Mouse (Mus musculus) spleen, adult 2 months (tissue): ENCODE results near the gene Eif2d. TPM values are rescaled to one million over a fixed set of nuclear protein-coding genes. Genes with fewer than 3 reads are reported as not detected.
"Not testable (repeated sequence)": the region's sequence is repeated elsewhere in the genome, so short reads cannot be mapped to it uniquely, and the experiment has no call there.

Experiments used
- DNase-seq, 2 experiments: peaks; one replicate each; pipeline versions ENCODE4 v3.0.0 to v3.0.0-alpha.2; 2012 to 2021; ENCODE audit warnings: low spot score in 2 of 2, low read depth in 1 of 2
- H3K27ac ChIP-seq: fragments of 200-500 bp; 2 replicates; pipeline ENCODE4 v1.5.1; 2012; ENCODE audit warnings: low read length, inconsistent platforms; ENCODE audit not compliant: insufficient read depth
- H3K27me3 ChIP-seq: fragments of 200-500 bp; 2 replicates; pipeline ENCODE4 v1.6.1; 2012; ENCODE audit warnings: mild to moderate bottlenecking, moderate library complexity, low read length, inconsistent platforms; ENCODE audit not compliant: control insufficient read depth, insufficient read depth
- H3K36me3 ChIP-seq: fragments of 200-500 bp; 2 replicates; pipeline ENCODE4 v1.6.1; 2012; ENCODE audit warnings: mild to moderate bottlenecking, low read length, inconsistent platforms; ENCODE audit not compliant: control insufficient read depth, insufficient read depth
- H3K4me1 ChIP-seq: fragments of 200-500 bp; 2 replicates; pipeline ENCODE4 v1.6.1; 2011; ENCODE audit warnings: inconsistent platforms; ENCODE audit not compliant: control insufficient read depth, insufficient read depth, insufficient read length
- H3K4me3 ChIP-seq: fragments of 200-500 bp; 2 replicates; pipeline ENCODE4 v1.5.1; 2011; ENCODE audit warnings: mild to moderate bottlenecking, inconsistent platforms; ENCODE audit not compliant: insufficient read depth, insufficient read length; ENCODE audit errors: extremely low read depth
- CTCF ChIP-seq: fragments of 200-500 bp; IDR thresholded peaks from 2 replicates; pipeline ENCODE4 v1.5.1; 2011; ENCODE audit warnings: mild to moderate bottlenecking, inconsistent platforms; ENCODE audit not compliant: insufficient read depth, insufficient read length, insufficient replicate concordance; ENCODE audit errors: extremely low read depth
- POLR2A ChIP-seq: fragments of 200-500 bp; IDR thresholded peaks from 2 replicates; pipeline ENCODE4 v1.6.1; 2011; ENCODE audit warnings: low read depth, low read length, inconsistent platforms
- WGBS: fragments of 180-500 bp; shearing (Covaris S2); methylation state at CpG from one replicate; pipeline ENCODE4 v1.1.7; 2018; 5-methylcytosine and 5-hydroxymethylcytosine counted together
- polyA plus RNA-seq: library from polyadenylated mRNA; depleted of rRNA; stranded (reverse); fragments of >200 nt; gene quantifications from 2 replicates; pipeline ENCODE4 v1.2.3, GENCODE M21; 2012

Gene Eif2d
- polyA plus RNA-seq, 1 experiment: 17.4 TPM

DNA sequence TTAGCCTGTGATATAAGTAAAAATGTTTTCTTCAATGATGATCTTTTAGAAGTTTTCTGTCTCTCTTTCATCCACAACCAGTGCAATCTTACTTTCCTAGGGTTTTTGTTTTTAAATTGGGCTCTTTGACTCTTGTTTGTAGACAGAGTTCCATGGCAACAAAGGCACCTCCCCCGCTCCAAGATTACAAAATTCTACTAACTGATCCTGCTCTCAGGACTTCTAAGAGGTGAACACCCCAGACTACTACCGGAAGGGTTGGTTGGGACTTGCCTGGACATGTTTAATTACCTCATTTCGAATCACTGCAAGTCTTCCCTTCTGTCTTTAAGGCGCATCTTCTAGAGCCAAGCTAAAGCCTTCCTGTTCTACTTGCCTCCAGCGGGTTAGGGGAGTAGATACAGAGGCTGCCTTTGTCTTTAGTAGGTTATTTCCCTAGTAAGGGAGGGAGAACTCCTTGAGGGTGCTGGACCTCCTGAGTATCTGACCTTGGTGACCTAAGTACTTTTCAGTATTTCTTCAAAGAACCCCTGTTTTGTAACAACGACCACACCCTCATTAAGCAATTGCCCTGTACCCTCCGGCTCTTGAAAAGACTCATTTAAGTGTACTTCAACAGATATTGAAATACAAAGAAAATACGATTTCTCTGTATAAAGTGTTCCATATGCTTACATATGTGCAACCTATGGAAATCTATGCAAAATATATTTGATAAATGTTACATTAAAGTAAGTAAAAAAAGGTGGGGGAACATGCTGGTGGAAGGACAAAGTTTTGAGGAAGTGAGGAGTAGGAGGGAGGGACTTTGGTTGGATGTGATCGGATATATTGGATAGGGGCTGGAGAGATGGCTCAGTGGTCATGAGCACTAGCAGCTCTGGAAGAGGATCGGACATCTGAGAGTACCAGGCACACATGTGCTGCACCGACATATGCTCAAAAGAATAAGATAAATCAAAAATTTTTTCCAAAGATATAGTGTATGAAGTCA, 13.6 kb upstream of the Eif2d start:
- TF ChIP-seq CTCF (no peak), POLR2A (no peak)
- Histone ChIP-seq H3K27ac (peak overlapping the region; percentile 81; the same call in 1 of the 2 replicates), H3K36me3 (no peaks in the 10 kb centered on the region), H3K4me3 (0 out of 2 replicates have a peak overlapping the region, but pooled peaks have one; percentile 85), H3K27me3 (no peaks in the 10 kb centered on the region), H3K4me1 (peaks cover 18% of the 10 kb centered on the region)
- DNase-seq: no peak
- 71% methylated on average over 11 of the region's 11 CpGs for WGBS

DNA sequence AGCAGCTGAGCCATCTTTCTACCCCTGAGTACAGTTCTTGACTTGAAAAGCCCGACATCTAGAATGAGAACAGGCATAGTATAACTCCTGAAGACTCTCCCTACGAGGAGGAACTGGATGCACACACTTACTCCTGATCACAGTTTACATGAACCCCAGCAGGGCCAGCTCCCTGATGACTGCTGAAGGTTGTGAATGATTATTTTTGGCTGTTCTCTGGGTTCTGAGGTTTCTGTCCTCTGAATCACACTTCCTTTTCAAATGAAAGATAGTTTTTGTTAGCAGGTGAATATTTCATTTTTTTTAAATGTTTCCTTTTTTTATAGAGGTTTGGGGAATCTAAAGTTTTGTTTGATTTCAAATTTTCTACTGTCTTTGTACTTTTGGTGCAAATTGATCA, 11.5 kb upstream of the Eif2d start:
- no peak for DNase-seq
- Histone ChIP-seq H3K27me3 (no peaks in the 10 kb centered on the region), H3K36me3 (no peaks in the 10 kb centered on the region), H3K4me3 (no peak overlapping the region), H3K27ac (no peak overlapping the region), H3K4me1 (peaks cover 8% of the 10 kb centered on the region)
- 18% methylated on average over 2 of the region's 2 CpGs for WGBS
- TF ChIP-seq POLR2A: no peak
- TF ChIP-seq CTCF: no peak

DNA sequence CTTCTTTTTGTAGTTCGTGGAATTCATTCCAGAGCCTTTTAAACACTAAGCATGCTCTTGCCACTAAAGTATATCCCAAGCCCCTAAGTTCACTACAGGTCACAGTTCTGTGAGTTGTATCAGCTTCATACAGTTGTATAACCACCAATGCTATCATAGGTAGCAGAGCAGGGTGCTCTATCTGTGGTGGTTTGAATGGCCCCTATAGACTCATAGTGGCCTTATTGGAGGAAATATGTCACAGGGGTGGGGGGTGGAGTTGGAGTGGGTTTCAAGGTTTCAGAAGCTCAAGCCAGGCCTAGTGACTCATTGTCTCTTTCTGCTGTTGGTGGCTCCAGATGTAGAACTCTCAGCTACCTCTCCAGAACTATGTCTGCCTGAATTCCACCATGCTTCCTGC, 10.5 kb upstream of the Eif2d start:
- peaks cover 8% of the 10 kb centered on the region for H3K4me1 ChIP-seq
- no peak overlapping the region for H3K4me3 ChIP-seq
- H3K27me3 ChIP-seq: no peaks in the 10 kb centered on the region
- no peak for DNase-seq
- H3K27ac ChIP-seq: no peak overlapping the region
- TF ChIP-seq CTCF: no peak
- TF ChIP-seq POLR2A: no peak
- no peaks in the 10 kb centered on the region for H3K36me3 ChIP-seq
- WGBS: 72% methylated on average over 1 of the region's 1 CpGs

DNA sequence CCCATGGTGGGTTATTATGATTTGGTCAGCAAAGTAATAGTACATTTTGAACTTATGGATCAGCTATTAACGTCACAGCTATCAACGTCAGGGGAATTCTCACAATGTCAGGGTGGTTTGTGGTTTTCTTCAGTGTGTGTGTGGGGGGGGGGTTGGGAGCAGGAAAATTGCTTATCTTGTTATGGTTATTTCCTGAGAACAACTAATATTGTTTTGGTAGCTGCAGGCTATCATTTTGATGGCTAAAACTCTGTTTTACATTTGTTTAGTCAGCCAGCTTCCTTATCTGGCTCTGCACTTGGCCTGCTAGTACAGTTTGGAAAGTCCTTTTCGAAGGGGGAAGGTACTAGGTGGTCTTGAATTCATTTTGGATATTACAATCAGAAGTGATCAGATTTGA, 7.8 kb upstream of the Eif2d start:
- H3K4me1 ChIP-seq: not testable (repeated sequence)

DNA sequence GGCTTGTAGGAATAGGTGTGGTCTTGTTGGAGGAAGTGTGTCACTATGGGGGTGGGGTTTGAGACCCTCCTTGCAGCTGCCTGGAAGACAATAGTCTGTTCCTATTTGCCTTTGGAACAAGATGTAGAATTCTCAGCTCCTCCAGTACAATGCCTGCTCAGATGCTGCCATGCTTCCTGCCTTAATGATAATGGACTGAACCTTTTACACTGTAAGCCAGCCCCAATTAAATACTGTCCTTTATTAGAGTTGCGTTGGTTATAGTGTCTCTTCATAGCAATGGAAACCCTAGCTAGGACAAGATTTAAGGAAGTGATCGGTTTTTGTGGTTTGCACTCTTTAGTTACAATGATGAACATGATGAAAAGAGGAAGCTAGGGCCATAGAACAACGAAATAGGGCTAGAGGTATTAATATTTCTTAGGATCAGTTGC, 6.8 kb upstream of the Eif2d start:
- H3K4me1 ChIP-seq: peaks cover 7% of the 10 kb centered on the region; the same call in 1 of the 2 replicates
- TF ChIP-seq POLR2A: no peak
- TF ChIP-seq CTCF: no peak
- no peaks in the 10 kb centered on the region for H3K27me3 ChIP-seq
- peak overlapping the region; percentile 20; the same call in 1 of the 2 replicates for H3K27ac ChIP-seq
- 15% methylated on average over 3 of the region's 3 CpGs for WGBS
- no peaks in the 10 kb centered on the region for H3K36me3 ChIP-seq
- no peak overlapping the region; the same call in 1 of the 2 replicates for H3K4me3 ChIP-seq
- peak in 1 of 2 experiments; percentile 74 for DNase-seq

More for the DNA sequence above, 7.8 kb upstream of the Eif2d start:
- H3K4me3 ChIP-seq, H3K27me3 ChIP-seq, H3K27ac ChIP-seq, H3K36me3 ChIP-seq, DNase-seq: not testable (repeated sequence)
- 59% methylated on average over 3 of the region's 3 CpGs for whole genome bisulfite sequencing

DNA sequence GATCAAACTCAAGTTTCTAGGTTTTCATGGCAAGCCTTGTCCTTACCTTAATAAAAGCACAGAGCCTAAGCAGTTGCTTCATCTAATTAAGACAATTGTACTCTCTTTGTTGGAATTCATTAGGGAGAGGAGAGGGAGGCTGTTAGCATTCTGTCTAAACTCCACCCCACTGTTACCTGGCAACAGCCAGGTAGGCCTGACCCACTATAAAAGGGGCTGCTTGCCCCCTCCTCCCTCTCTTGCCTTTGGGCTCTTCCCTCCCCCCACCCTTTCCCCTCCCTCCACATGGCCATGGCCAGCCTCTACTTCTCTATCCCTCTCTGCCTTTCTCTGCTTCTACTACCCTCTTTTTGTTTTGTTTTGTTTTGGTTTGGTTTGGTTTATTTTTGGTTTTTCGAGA, 3.5 kb upstream of the Eif2d start:
- no peak for DNase-seq
- Histone ChIP-seq H3K4me1 (peaks cover 5% of the 10 kb centered on the region; the same call in 1 of the 2 replicates), H3K36me3 (no peaks in the 10 kb centered on the region), H3K4me3 (no peak overlapping the region), H3K27ac (no peak overlapping the region), H3K27me3 (no peaks in the 10 kb centered on the region)
- 73% methylated on average over 1 of the region's 1 CpGs for WGBS
- no peak for TF ChIP-seq POLR2A
- TF ChIP-seq CTCF: no peak

DNA sequence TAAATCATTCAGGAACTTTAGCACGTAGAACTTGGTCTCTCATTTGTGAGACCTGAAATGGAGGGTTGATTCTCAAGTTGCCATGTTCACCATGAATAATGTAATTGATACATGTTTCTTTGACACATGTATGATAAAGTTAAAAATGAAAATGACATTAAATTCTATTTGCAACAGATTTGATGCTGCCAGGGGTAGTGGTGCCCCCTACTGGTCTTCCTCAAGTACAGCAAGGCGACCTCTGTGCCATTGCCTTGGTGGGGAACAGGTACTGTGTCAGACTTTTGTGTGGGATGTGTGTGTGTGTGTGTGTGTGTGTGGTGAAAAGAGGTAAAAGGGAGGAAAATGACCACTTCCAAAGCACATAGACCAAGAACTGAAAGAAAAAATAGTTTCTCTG, 2.5 kb downstream of the Eif2d start:
- H3K27ac ChIP-seq: no peak overlapping the region
- peaks cover 6% of the 10 kb centered on the region for H3K36me3 ChIP-seq
- H3K27me3 ChIP-seq: no peaks in the 10 kb centered on the region
- 51% methylated on average over 2 of the region's 2 CpGs for WGBS
- H3K4me1 ChIP-seq: peaks cover 5% of the 10 kb centered on the region; the same call in 1 of the 2 replicates
- no peak overlapping the region for H3K4me3 ChIP-seq
- TF ChIP-seq POLR2A: no peak
- peak; percentile 71; the same call in 1 of the 2 replicates for TF ChIP-seq CTCF
- DNase-seq: peak in 1 of 2 experiments; percentile 52

DNA sequence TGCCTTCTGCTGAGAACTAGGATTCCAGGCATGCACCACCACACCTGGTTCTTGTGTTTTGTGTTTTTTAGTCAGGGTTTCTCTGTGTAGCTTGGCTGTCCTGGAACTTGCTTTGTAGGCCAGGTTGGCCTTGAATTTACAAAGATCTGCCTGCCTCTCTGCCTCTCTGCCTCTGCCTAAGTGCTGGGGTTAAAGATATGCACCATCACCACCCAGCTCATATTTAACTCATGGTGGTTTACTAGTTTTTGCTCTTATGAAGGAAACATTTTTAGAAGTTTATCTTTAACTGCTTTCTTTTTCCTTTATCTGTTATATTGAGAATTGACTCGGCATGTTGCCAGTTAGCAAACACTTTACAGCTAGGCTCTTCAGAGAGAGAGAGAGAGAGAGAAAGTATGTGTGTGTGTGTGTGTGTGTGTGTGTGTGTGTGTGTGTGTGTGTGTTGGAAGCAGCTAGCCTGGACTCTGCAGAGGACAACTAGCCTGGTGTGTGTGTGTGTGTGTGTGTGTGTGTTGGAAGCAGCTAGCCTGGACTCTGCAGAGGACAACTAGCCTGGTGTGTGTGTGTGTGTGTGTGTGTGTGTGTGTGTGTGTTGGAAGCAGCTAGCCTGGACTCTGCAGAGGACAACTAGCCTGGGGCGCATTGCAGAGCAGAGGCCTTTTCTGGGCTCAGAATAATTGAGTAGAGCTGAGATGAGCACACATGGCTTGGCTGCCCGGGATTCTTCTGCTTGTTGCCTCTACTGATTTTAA, 6.8 kb downstream of the Eif2d start:
- peaks cover 25% of the 10 kb centered on the region for H3K36me3 ChIP-seq
- not testable (repeated sequence) for DNase-seq, H3K4me3 ChIP-seq, H3K27me3 ChIP-seq, H3K27ac ChIP-seq, H3K4me1 ChIP-seq
- WGBS: 85% methylated on average over 3 of the region's 3 CpGs
